Mouse (Mus musculus) retina, embryonic 14.5 days (tissue): ENCODE measurements at regions not wholly inside any gene's neighbourhood (a gene's known extent, or its start where the extent isn't known, plus 50 kb on each side); places are given as distances from the start of the nearest gene placed in this dataset.

Experiments
- DNase-seq: peaks from one replicate; pipeline ENCODE4 v3.0.0-alpha.2; 2015; ENCODE audit warnings: low spot score

- no peak for DNase-seq
These were observed 50.8 kb upstream of the Sgk1 start for GRCm38 (mm10) chr10:21831002-21831696.
